Mouse (Mus musculus) hindbrain, postnatal 0 days (tissue): ENCODE data around the gene Map4k1. TPM values are rescaled to one million over a fixed set of nuclear protein-coding genes. Genes with fewer than 3 reads are reported as not detected.

Experiments used
- ATAC-seq: fragments of 200-750 bp; cut with Nextera tagmentation; 2 replicates; pipeline ENCODE4 v1.8.0; 2017; ENCODE audit warnings: mild to moderate bottlenecking, moderate TSS enrichment, moderate library complexity
- DNase-seq: peaks from one replicate; pipeline ENCODE4 v3.0.0-alpha.2; 2015; ENCODE audit warnings: low spot score
- H3K27ac ChIP-seq: fragments of 300-500 bp; sonication (generic); 2 replicates; pipeline ENCODE4 v1.5.1; 2014; ENCODE audit warnings: mild to moderate bottlenecking
- H3K27me3 ChIP-seq: fragments of 300-500 bp; sonication (generic); 2 replicates; pipeline ENCODE4 v1.6.1; 2014; ENCODE audit warnings: low read length, mixed read lengths; ENCODE audit not compliant: insufficient read depth
- H3K36me3 ChIP-seq: fragments of 300-500 bp; sonication (generic); 2 replicates; pipeline ENCODE4 v1.6.1; 2014; ENCODE audit warnings: low read length, mixed read lengths; ENCODE audit not compliant: insufficient read depth
- H3K4me1 ChIP-seq: fragments of 300-500 bp; sonication (generic); 2 replicates; pipeline ENCODE4 v1.6.1; 2014; ENCODE audit warnings: antibody characterized with exemption, low read length, mixed read lengths; ENCODE audit not compliant: insufficient read depth
- H3K4me2 ChIP-seq: fragments of 300-500 bp; sonication (generic); 2 replicates; pipeline ENCODE4 v1.6.1; 2014; ENCODE audit warnings: low read depth, mild to moderate bottlenecking, low read length, moderate library complexity, mixed read lengths
- H3K4me3 ChIP-seq: fragments of 300-500 bp; sonication (generic); 2 replicates; pipeline ENCODE4 v1.5.1; 2014; ENCODE audit warnings: low read length
- H3K9ac ChIP-seq: fragments of 300-500 bp; sonication (generic); replicated peaks from 2 replicates; pipeline ENCODE4 v1.6.1; 2014; ENCODE audit warnings: mild to moderate bottlenecking, low read length, moderate library complexity, mixed read lengths
- H3K9me3 ChIP-seq: fragments of 300-500 bp; sonication (generic); 2 replicates; pipeline ENCODE4 v1.6.1; 2016; ENCODE audit warnings: low read length, mixed read lengths
- CTCF ChIP-seq: IDR thresholded peaks from 2 replicates; pipeline ENCODE4 v1.5.1; 2016; ENCODE audit warnings: antibody characterized with exemption, control low read depth, low read depth
- WGBS: fragments of 180-500 bp; shearing (Covaris S2); extraction: QIAGEN DNeasy Blood & Tissue Kit; methylation state at CpG from one replicate; pipeline ENCODE4 v1.1.7; 2014; 5-methylcytosine and 5-hydroxymethylcytosine counted together
- microRNA-seq, 2 experiments: library from miRNA; unstranded; fragments of <30 nt; microRNA quantifications; one replicate each; pipeline ENCODE4; 2016
- polyA plus RNA-seq: library from polyadenylated mRNA; unstranded; fragments of >200 nt; fragmentation: Nextera tagmentation; extraction: Ambion mirVana; gene quantifications from 2 replicates; pipeline ENCODE4 v1.2.1, GENCODE M21; 2015
- total RNA-seq: library from RNA; depleted of rRNA; stranded (reverse); fragments of >200 nt; gene quantifications from 2 replicates; pipeline ENCODE4 v1.2.3, GENCODE M21; 2014; rRNA removed

Map4k1 gene
- total and polyA plus RNA-seq, 2 experiments from 2014 or later, result 5.8 to 15.0 TPM

DNA sequence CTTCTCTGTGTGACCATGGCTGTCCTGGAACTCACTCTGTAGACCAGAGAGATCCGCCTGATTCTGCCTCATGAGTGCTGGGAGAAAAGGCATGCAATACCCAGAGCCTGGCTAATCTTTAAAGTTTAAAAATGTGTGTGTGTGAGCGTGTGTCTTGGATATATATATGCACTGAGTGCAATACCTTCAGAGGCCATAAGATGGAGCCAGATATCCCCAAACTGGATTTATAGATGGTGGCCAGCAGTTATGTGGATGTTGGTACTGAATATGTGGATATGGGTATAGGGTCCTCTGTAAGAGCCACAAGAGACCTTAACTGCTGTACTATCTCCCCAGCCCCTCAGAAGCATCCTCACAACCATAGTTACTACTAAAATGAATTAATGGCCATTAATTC lies 68.9 kb downstream of the Map4k1 start:
- no peak for ATAC-seq
- peaks cover 26% of the 10 kb centered on the region for H3K27me3 ChIP-seq
- no peaks in the 10 kb centered on the region for H3K9me3 ChIP-seq
- H3K4me2 ChIP-seq, result no peak overlapping the region
- no peaks in the 10 kb centered on the region; the same call in 1 of the 2 replicates for H3K4me1 ChIP-seq
- TF ChIP-seq CTCF, result peak; percentile 91
- WGBS, result 36% methylated on average over 2 of the region's 2 CpGs
- H3K9ac ChIP-seq, result no peak overlapping the region
- H3K27ac ChIP-seq, result no peak overlapping the region
- DNase-seq, result peak; percentile 88
- no peaks in the 10 kb centered on the region for H3K36me3 ChIP-seq
- H3K4me3 ChIP-seq, result no peak overlapping the region

DNA sequence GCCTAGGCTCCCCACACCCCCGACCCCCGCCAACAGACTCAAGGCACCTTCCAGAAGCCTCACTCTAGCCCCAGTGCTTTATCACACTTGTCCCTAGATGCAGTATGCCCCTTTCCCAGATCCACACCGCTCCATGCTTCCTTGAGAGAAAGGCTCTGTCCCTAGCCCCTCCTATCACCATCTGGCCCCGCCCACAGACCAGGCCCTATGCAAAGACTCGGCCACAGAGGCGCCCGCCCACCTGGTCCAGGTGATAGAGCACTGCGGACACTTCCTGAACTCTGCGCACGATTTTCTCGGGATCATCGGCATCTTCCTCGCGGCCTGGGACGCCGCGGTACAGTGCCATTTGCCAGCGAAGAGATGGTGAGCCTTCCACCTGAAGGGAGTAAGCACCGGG lies 71.0 kb downstream of the Map4k1 start:
- H3K9ac ChIP-seq, result no peak overlapping the region
- H3K27ac ChIP-seq, result no peak overlapping the region
- DNase-seq (no peak), ATAC-seq (no peak)
- no peak overlapping the region for H3K4me3 ChIP-seq
- no peaks in the 10 kb centered on the region; the same call in 1 of the 2 replicates for H3K4me1 ChIP-seq
- peaks cover 26% of the 10 kb centered on the region for H3K27me3 ChIP-seq
- 0 out of 2 replicates have a peak overlapping the region, but pooled peaks have one; percentile 6 for H3K4me2 ChIP-seq
- 7% methylated on average over 19 of the region's 19 CpGs for WGBS
- H3K9me3 ChIP-seq, result no peaks in the 10 kb centered on the region
- TF ChIP-seq CTCF, result no peak
- H3K36me3 ChIP-seq, result no peaks in the 10 kb centered on the region

Small RNAs within 50 kb of the gene (microRNA-seq; reads per million reads assigned to microRNA genes)
- gene Gm44408, result 0 reads per million in 2 experiments

Other genes with a start within 250 kb of the Map4k1 start
- gene Mrps12, start 240.2 kb upstream of the Map4k1 start, total RNA-seq, result 66.4 and 90.3 TPM in 2 replicates
- 110 and 111 TPM in 2 replicates for gene Mrps12, start 240.2 kb upstream of the Map4k1 start, polyA plus RNA-seq
- gene Sars2, start 240.1 kb upstream of the Map4k1 start, total RNA-seq, result 17.3 and 17.9 TPM in 2 replicates
- gene Sars2, start 240.1 kb upstream of the Map4k1 start, polyA plus RNA-seq, result 18.9 and 20.2 TPM in 2 replicates
- gene Ccer2, start 225.9 kb upstream of the Map4k1 start, total RNA-seq, result not detected in 2 replicates
- gene Ccer2, start 225.9 kb upstream of the Map4k1 start, polyA plus RNA-seq, result 1.4 and 1.9 TPM in 2 replicates
- gene Sirt2, start 215.3 kb upstream of the Map4k1 start, total RNA-seq, result 92.6 and 95.5 TPM in 2 replicates
- gene Sirt2, start 215.3 kb upstream of the Map4k1 start, polyA plus RNA-seq, result 147 and 160 TPM in 2 replicates
- gene Nfkbib, start 214.5 kb upstream of the Map4k1 start, total RNA-seq, result 18.2 and 22.7 TPM in 2 replicates
- gene Nfkbib, start 214.5 kb upstream of the Map4k1 start, polyA plus RNA-seq, result 59.7 and 67.9 TPM in 2 replicates
- gene Rinl, start 193.1 kb upstream of the Map4k1 start, total RNA-seq, result 1.2 TPM in 2 replicates
- 1.4 and 2.0 TPM in 2 replicates for gene Rinl, start 193.1 kb upstream of the Map4k1 start, polyA plus RNA-seq
- 233 and 275 TPM in 2 replicates for gene Hnrnpl, start 173.5 kb upstream of the Map4k1 start, total RNA-seq
- 179 and 191 TPM in 2 replicates for gene Hnrnpl, start 173.5 kb upstream of the Map4k1 start, polyA plus RNA-seq
- gene Ech1, start 156.8 kb upstream of the Map4k1 start, total RNA-seq, result 95.5 and 131 TPM in 2 replicates
- gene Ech1, start 156.8 kb upstream of the Map4k1 start, polyA plus RNA-seq, result 122 and 127 TPM in 2 replicates
- gene Lgals4, start 148.2 kb upstream of the Map4k1 start, total RNA-seq, result 0.47 and 8.4 TPM in 2 replicates
- 5.0 and 5.8 TPM in 2 replicates for gene Lgals4, start 148.2 kb upstream of the Map4k1 start, polyA plus RNA-seq
- 1.1 TPM in 1 of 2 replicates, not detected in the other for gene Lgals7, start 118.2 kb upstream of the Map4k1 start, total RNA-seq
- gene Lgals7, start 118.2 kb upstream of the Map4k1 start, polyA plus RNA-seq, result 3.7 and 5.0 TPM in 2 replicates
- gene Capn12, start 100.6 kb upstream of the Map4k1 start, total RNA-seq, result 0.07 TPM in 1 of 2 replicates, not detected in the other
- gene Capn12, start 100.6 kb upstream of the Map4k1 start, polyA plus RNA-seq, result 0.53 and 0.62 TPM in 2 replicates
- gene Actn4, start 19.7 kb upstream of the Map4k1 start, total RNA-seq, result 81.3 and 85.7 TPM in 2 replicates
- 114 and 115 TPM in 2 replicates for gene Actn4, start 19.7 kb upstream of the Map4k1 start, polyA plus RNA-seq
- gene Eif3k, start 186 bp upstream of the Map4k1 start, total RNA-seq, result 347 and 472 TPM in 2 replicates
- 309 TPM in 2 replicates for gene Eif3k, start 186 bp upstream of the Map4k1 start, polyA plus RNA-seq
- gene Ryr1, start 143.1 kb downstream of the Map4k1 start, total RNA-seq, result 3.8 and 5.0 TPM in 2 replicates
- 11.4 and 12.5 TPM in 2 replicates for gene Ryr1, start 143.1 kb downstream of the Map4k1 start, polyA plus RNA-seq
- 2.9 and 3.3 TPM in 2 replicates for gene Rasgrp4, start 152.8 kb downstream of the Map4k1 start, total RNA-seq
- gene Rasgrp4, start 152.8 kb downstream of the Map4k1 start, polyA plus RNA-seq, result 0.84 and 1.3 TPM in 2 replicates
- 48.7 and 67.4 TPM in 2 replicates for gene Fam98c, start 174.2 kb downstream of the Map4k1 start, total RNA-seq
- 51.8 and 54.3 TPM in 2 replicates for gene Fam98c, start 174.2 kb downstream of the Map4k1 start, polyA plus RNA-seq
- gene Ggn, start 188.2 kb downstream of the Map4k1 start, total RNA-seq, result 0.73 and 0.75 TPM in 2 replicates
- 0.41 and 0.74 TPM in 2 replicates for gene Ggn, start 188.2 kb downstream of the Map4k1 start, polyA plus RNA-seq
- 27.4 and 30.8 TPM in 2 replicates for gene Spred3, start 188.4 kb downstream of the Map4k1 start, total RNA-seq
- gene Spred3, start 188.4 kb downstream of the Map4k1 start, polyA plus RNA-seq, result 11.1 and 11.2 TPM in 2 replicates
- 320 and 323 TPM in 2 replicates for gene Psmd8, start 198.7 kb downstream of the Map4k1 start, total RNA-seq
- 285 and 286 TPM in 2 replicates for gene Psmd8, start 198.7 kb downstream of the Map4k1 start, polyA plus RNA-seq
- gene Catsperg1, start 232.0 kb downstream of the Map4k1 start, total RNA-seq, result 1.8 and 2.4 TPM in 2 replicates
- gene Catsperg1, start 232.0 kb downstream of the Map4k1 start, polyA plus RNA-seq, result 0.95 and 1.9 TPM in 2 replicates